In the genomic region with DNA sequence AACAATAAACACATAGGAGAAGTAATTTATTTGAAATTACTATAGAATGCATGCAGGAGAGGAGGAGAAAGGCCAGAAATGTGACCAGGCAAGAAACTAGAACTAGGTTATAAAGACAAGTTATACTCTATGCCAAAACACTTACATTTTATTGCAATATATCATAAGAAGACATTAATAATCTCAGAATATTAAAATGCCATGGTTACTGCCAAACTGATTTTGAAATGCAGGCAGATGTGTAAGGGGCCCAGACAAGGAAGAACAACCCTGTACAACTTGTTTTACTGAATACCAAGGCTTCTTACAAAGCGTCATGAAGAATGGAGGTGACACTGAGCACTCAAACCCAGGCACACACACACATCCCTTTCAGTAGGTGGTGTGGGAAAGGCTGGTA, we compare ENCODE assay signal across 21 mouse cellular contexts.
A peak's percentile ranks its signal among the peaks of the same experiment; 100 is the strongest.
DNase-seq lines count a peak whose midpoint lies in the region; ATAC-seq lines count a peak whose summit lies in the region.
"Had no signal": no experiment of that assay in that cellular context is flagged by ENCODE, and none has a peak within 500 bp of the region (broad histone marks: within the 10 kb centered on the region; RNA-seq: fewer than 3 reads in every experiment).

No protein-coding gene starts in this region.

- no peaks in the 10 kb centered on the region for H3K27me3 ChIP-seq in limb, embryonic 15.5 days
- H3K27me3 ChIP-seq in limb, embryonic 10.5 days (ENCODE audit: low read depth, poor library complexity, severe bottlenecking), result no peaks in the 10 kb centered on the region
- H3K27me3 ChIP-seq: CH12.LX, Patski had no signal

- WGBS in limb, embryonic 15.5 days, result 69% methylated on average over 1 of the region's 1 CpGs
- WGBS in limb, embryonic 10.5 days, result 91% methylated on average over 1 of the region's 1 CpGs

- no peak overlapping the region for H3K9ac ChIP-seq in limb, embryonic 15.5 days

- H3K9me3 ChIP-seq in limb, embryonic 15.5 days, result no peaks in the 10 kb centered on the region
- no peaks in the 10 kb centered on the region for H3K9me3 ChIP-seq in limb, embryonic 10.5 days (replicated peaks)

- no peaks in the 10 kb centered on the region for H3K36me3 ChIP-seq in limb, embryonic 15.5 days
- no peaks in the 10 kb centered on the region for H3K36me3 ChIP-seq in limb, embryonic 10.5 days
- H3K36me3 ChIP-seq: G1E had no signal

- no peak overlapping the region for H3K4me3 ChIP-seq in limb, embryonic 15.5 days
- no peak overlapping the region for H3K4me3 ChIP-seq in limb, embryonic 10.5 days

- no peak overlapping the region for H3K4me2 ChIP-seq in limb, embryonic 15.5 days

- peak overlapping the region; percentile 22; the same call in 1 of the 2 replicates for H3K27ac ChIP-seq in limb, embryonic 15.5 days
- H3K27ac ChIP-seq in limb, embryonic 10.5 days, result no peak overlapping the region

- ATAC-seq in limb, embryonic 15.5 days (ENCODE audit: insufficient number of reproducible peaks, low FRiP score, low TSS enrichment, low read depth), result no peak
- ATAC-seq: activated CD4-positive, CD25-positive, alpha-beta regulatory T cell, adult 4 months; CD4-positive, CD25-positive, alpha-beta regulatory T cell, adult 4 months; Patski had no signal

- DNase-seq in limb, embryonic 10.5 days (ENCODE audit: low spot score), result no peak
- peak; percentile 56 for DNase-seq in fat pad, adult 2 months (ENCODE audit: extremely low read depth, low read depth, low spot score)
- peak; percentile 55 for DNase-seq in gonadal fat pad, adult 2 months (ENCODE audit: low read depth)
- DNase-seq in cerebellum, adult 8-10 months, result no peak
- DNase-seq in heart, adult 18-20 months, result no peak
- DNase-seq: adrenal gland, adult 2 months; adrenal gland, adult 8-10 months; adrenal gland, postnatal 10 days; adrenal gland, postnatal 14 days; adrenal gland, postnatal 25 days; adrenal gland, postnatal 36 days; B cell, adult 2 months; cerebellum, adult 11 months; cerebellum, adult 11-12 months; cerebellum, adult 18-20 months had no signal

- no peaks in the 10 kb centered on the region for H3K4me1 ChIP-seq in limb, embryonic 15.5 days
- H3K4me1 ChIP-seq in limb, embryonic 10.5 days, result no peaks in the 10 kb centered on the region

Comparison
In these comparisons a context has a peak if more than half of its experiments do, and no peak if none do; other contexts are left out.
1. DNase-seq: peak in fat pad, adult 2 months (single experiment) and gonadal fat pad, adult 2 months (single experiment); none in limb, embryonic 10.5 days (single experiment), cerebellum, adult 8-10 months (single experiment) and heart, adult 18-20 months (0 of 2).